Mouse (Mus musculus): ENCODE measurements around the gene Wdr62.

DNA sequence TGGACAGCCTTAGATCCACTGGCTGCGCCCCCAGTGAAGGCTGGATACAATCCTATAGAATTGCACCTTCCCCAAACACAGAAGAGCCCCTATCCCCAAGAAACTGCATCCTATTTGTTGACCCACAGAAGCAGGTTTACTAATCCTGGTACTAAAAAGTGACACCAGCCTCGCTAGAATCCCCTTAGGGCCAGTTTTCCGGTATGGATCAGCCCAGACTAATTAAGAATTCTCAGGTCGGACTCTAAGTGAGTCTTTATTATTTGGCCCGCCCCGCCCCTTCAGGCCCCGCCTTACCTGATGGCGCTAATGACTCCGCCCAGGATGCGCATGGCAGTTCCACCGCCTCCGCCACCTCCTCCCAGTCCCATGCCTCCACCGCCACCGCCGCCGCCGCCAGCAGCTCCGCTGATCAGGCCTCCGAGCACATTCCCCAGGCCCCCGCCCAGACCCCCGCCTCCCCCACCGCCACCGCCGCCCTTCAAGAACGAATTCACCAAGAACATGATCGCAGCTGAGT, 86.6 kb downstream of the Wdr62 start:
- TF ChIP-seq POLR2A (IDR thresholded peaks at IDR 0.05; ENCODE audit: insufficient read depth, low read depth, low read length) (no peak; the same call in 1 of the 2 replicates), CTCF (IDR thresholded peaks at IDR 0.05) (no peak)
